Mouse (Mus musculus) neural tube, embryonic 10.5 days (tissue): ENCODE measurements around the gene Akna.

Source experiments
- DNase-seq: peaks from one replicate; pipeline ENCODE4 v3.0.0-alpha.2; 2017; ENCODE audit warnings: low spot score; ENCODE audit errors: extremely low spot score

The Akna gene

DNA sequence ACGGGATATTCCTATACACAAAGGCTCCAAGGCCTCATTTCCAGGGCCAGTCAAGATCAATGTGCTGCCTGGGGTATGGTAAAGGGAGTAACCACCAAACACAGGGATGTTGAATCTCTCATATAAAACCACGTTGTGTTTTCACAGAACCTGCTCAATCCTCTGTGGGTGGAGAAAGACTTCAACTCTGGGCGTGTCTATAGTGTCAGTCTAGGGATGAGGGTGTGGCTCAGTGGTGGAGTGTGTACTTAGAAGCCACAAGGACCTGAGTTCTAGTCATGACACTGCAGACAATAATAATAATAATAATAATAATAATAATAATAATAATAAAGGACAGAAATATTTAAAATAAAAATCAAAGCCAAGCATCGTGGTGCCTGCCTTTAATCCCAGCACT, 18.9 kb downstream of the Akna start:
- DNase-seq, result no peak

- no peak for DNase-seq
Observed at GRCm38 (mm10) chr4:63383474-63383873, 19.7 kb downstream of the Akna start.

- DNase-seq, result no peak
Observed at GRCm38 (mm10) chr4:63382676-63383369, 20.3 kb downstream of the Akna start.

- DNase-seq, result no peak
Observed at GRCm38 (mm10) chr4:63377483-63377882, 25.7 kb downstream of the Akna start.

GRCm38 (mm10) chr4:63375367-63375766, 27.8 kb downstream of the Akna start:
- DNase-seq, result no peak

- DNase-seq, result no peak
Observed at GRCm38 (mm10) chr4:63374331-63374730, 28.8 kb downstream of the Akna start.

DNA sequence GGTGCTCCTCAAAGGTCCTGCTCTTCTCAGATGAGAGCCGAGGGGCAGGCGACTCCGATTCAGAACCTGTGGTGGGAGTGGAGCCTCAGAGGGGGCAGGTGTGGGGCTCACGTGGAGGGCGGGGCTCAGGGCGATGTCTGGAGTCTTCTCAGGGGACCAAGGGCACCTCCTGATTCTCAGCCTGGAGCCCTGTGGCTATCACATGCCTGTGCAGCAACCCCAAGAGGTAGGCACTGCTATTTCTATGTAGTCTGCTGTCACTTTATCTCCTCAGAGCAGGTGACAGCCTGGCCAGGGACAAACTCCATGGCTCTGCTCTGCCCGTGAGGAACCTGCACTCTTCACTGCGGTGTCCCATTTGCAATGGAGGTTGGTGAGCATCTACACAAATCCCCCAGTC, 29.8 kb downstream of the Akna start:
- no peak for DNase-seq

- DNase-seq, result peak; percentile 32
Observed at GRCm38 (mm10) chr4:63371890-63372289, 31.3 kb downstream of the Akna start.

- DNase-seq, result no peak
Observed at GRCm38 (mm10) chr4:63370897-63371296, 32.3 kb downstream of the Akna start.

- peak; percentile 88 for DNase-seq
Observed at GRCm38 (mm10) chr4:63368577-63368976, 34.6 kb downstream of the Akna start.

DNA sequence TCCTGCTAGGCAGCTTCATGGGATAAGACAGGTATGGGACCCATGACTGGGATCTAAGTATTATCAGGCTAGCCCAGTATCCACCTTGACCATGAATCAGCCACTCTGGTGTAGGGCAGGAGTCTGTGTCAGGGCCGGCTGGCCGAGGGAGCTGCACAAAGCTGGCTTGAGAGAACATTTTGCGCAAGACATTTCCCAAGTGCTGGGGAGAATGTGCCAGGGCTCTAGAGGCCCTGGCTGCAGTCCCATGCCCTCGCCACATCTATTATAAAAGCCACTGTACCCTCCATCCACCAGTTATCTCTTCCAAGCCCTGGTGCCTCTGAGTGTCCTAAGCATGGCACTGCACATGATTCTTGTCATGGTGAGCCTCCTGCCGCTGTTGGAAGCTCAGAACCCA, 41.0 kb downstream of the Akna start, which contains the start of gene Orm2:
Gene Orm2 (plus strand): TSS at position 300 of the 400 bp plus-strand sequence.
- DNase-seq, result no peak

DNA sequence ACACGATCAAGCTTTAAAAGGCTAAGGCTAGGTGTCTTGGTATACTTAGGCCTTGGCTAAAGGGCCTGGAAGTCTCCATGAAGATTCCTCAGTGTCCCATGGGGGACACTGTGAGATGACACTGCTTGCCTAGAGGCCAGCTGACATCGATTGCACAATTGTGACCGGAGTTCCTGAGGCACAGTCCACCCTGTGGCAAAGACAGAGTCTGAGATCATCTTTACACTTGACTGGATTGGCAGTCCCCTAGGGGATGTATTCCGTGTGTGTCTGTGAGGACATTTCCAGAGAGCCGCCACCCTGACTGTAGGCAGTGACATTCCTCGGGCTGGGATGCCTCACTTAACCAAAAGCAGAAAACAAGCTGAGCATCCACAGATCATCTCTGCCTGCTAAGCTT, 43.3 kb downstream of the Akna start:
- DNase-seq, result no peak

- no peak for DNase-seq
Observed at GRCm38 (mm10) chr4:63356981-63357570, 46.1 kb downstream of the Akna start.

GRCm38 (mm10) chr4:63355877-63356665, 47.1 kb downstream of the Akna start, which contains the start of gene Orm3:
Gene Orm3 (plus strand): TSS chr4:63356162.
- no peak for DNase-seq

- no peak for DNase-seq
Observed at GRCm38 (mm10) chr4:63348524-63348923, 54.6 kb downstream of the Akna start.

DNA sequence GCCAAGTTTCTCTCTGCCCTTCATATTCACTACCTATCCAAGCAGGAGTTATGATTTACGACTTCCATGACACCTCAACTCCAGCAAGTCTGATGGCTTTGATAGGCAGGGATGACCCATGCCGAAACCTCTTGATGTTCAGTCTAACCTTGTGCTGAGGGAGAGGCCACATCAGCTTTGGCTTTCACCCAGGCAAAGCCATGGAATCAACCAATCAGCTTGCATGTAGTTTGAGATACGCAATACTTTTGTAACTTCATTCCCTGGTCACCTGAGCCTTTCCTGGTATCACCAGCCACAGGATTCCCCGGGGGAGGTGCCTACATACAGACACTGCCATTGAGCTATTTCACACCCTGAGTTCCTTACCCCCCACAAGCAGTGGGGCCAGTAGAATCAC, 56.5 kb downstream of the Akna start:
- no peak for DNase-seq

- no peak for DNase-seq
Observed at GRCm38 (mm10) chr4:63345261-63345660, 57.9 kb downstream of the Akna start.

DNA sequence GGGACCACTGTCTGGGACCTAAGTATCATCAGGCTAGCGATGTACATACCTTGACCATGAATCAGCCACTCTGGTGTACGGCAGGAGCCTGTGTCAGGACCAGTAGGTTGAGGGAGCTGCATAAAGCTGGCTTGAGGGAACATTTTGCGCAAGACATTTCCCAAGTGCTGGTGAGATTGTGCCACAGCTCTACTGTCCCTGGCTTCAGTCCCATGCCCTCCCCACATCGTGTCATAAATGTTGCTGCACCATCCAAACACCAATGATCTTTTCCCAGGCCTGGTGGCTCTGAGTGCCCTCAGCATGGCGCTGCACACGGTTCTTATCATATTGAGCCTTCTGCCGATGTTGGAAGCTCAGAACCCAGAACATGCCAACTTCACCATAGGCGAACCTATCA, 58.9 kb downstream of the Akna start, which contains the start of gene Orm1:
Gene Orm1 (plus strand): TSS at position 266 of the 400 bp plus-strand sequence.
- no peak for DNase-seq

DNA sequence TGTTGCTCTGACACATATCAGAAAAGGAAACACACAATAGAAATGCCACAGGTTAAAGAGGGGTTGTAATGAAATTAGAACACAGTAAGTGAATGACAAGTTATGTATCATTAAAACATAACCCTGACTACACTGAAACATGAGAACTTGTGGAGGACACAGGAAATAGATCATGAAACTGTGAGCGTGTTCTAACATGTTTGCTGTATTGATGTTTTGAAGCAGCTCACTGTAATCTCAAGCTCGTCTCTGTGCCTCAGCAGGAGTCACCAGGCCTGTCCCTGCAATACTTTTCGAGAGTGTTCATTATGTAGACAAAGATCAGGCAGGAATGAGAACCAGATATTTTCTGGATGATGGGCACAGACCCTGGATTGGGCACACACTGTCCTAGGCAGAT, 59.5 kb downstream of the Akna start:
- DNase-seq, result no peak

GRCm38 (mm10) chr4:63342491-63342890, 60.7 kb downstream of the Akna start:
- no peak for DNase-seq

DNA sequence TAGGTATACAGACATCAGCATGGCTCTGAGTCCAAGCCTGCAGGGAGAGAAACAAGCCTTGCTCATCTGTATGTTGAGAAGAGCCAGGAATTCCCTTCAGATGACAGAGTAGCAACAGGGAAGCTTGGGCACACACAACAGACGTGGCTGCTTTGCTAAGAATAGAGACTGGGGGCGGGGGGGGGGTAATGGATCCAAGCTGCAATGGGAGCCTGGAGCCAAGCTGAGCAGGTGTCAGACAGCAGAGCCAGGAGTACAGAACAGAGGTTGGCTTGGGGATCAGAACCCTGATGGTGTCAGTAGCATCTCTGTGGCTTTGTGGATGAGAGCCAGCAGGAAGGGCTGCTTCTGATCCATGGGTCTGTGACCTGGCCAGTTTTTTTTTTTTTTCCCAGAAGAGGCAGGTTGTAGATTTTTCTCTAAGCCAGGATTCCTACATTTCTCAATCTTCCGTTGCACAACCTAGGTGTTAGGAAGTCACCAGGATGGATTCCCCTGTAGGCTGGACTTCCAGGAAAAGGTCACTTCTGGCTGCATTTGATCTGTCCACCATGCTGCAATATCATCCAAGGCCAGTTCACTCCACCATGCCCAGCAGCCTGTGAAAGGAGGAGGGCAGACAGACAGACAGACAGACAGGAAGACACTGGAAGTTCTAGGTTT, 64.6 kb downstream of the Akna start:
- DNase-seq, result no peak

GRCm38 (mm10) chr4:63333403-63333802, 69.8 kb downstream of the Akna start:
- no peak for DNase-seq
